26 mouse cellular contexts compared by ENCODE assay signal in the genomic region with DNA sequence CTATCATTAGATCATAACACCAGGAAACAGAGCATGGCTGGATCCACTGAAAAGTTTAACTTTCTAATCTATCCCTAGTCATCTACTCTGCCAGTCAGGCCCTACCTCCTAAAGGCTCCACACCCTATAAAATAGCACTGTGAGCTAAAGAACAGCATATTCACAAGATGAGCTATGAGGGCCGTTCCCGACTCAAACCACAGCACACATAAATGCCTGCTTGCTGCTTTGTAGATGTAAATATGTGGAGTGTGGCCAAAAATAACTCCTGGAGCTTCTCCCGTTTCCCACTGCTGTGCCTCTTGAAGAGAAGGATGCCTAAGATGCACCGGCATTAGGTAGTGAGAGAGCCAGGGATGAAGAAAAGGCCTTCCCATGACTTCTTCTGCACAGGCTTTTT.
DNase-seq lines count a peak whose midpoint lies in the region; ATAC-seq and TF ChIP-seq lines count a peak whose summit lies in the region.
"Had no signal": no experiment of that assay in that cellular context is flagged by ENCODE, and none has a peak within 500 bp of the region (broad histone marks: within the 10 kb centered on the region; RNA-seq: fewer than 3 reads in every experiment).

No protein-coding gene starts in this region.

- no peak for TF ChIP-seq POLR2A in limb, embryonic 14.5 days (IDR thresholded peaks at IDR 0.05; ENCODE audit: borderline replicate concordance, extremely low read depth, insufficient read depth, insufficient read length)
- no peak for TF ChIP-seq POLR2A in embryonic fibroblast, embryonic 13.5 days (IDR thresholded peaks at IDR 0.05; ENCODE audit: low read depth, low read length)

- no peaks in the 10 kb centered on the region for H3K27me3 ChIP-seq in embryonic facial prominence, embryonic 14.5 days (replicated peaks; ENCODE audit: control insufficient read depth, insufficient read depth, low read length)
- no peaks in the 10 kb centered on the region for H3K27me3 ChIP-seq in embryonic facial prominence, embryonic 10.5 days (replicated peaks; ENCODE audit: low read depth, poor library complexity, severe bottlenecking)
- no peaks in the 10 kb centered on the region for H3K27me3 ChIP-seq in limb, embryonic 14.5 days (ENCODE audit: control insufficient read depth, insufficient read depth, low read length)
- H3K27me3 ChIP-seq in limb, embryonic 10.5 days (ENCODE audit: low read depth, poor library complexity, severe bottlenecking): 0 out of 2 replicates have a peak, but pooled peaks cover 4% of the 10 kb centered on the region
- H3K27me3 ChIP-seq: CH12.LX; forebrain, embryonic 13.5 days; heart, embryonic 13.5 days; hindbrain, embryonic 12.5 days; hindbrain, embryonic 15.5 days had no signal

- no peaks in the 10 kb centered on the region for H3K9me3 ChIP-seq in embryonic facial prominence, embryonic 14.5 days (ENCODE audit: control insufficient read depth, low read length)
- no peaks in the 10 kb centered on the region for H3K9me3 ChIP-seq in embryonic facial prominence, embryonic 10.5 days
- H3K9me3 ChIP-seq in limb, embryonic 14.5 days (ENCODE audit: control insufficient read depth, low read length): no peaks in the 10 kb centered on the region
- no peaks in the 10 kb centered on the region for H3K9me3 ChIP-seq in limb, embryonic 10.5 days (replicated peaks)
- H3K9me3 ChIP-seq: forebrain, embryonic 10.5 days; forebrain, embryonic 13.5 days; G1E; heart, embryonic 13.5 days; hindbrain, embryonic 12.5 days; hindbrain, embryonic 15.5 days had no signal

- H3K4me2 ChIP-seq in embryonic facial prominence, embryonic 14.5 days (ENCODE audit: low read depth, low read length): no peak overlapping the region
- H3K4me2 ChIP-seq in limb, embryonic 14.5 days (replicated peaks; ENCODE audit: low read depth, low read length, severe bottlenecking): no peak overlapping the region
- H3K4me2 ChIP-seq: forebrain, embryonic 13.5 days; heart, embryonic 13.5 days; hindbrain, embryonic 12.5 days; hindbrain, embryonic 15.5 days had no signal

- ATAC-seq in embryonic facial prominence, embryonic 14.5 days (ENCODE audit: low read depth): 0 out of 2 replicates have a peak, but pooled peaks have one; percentile 12
- no peak for ATAC-seq in limb, embryonic 14.5 days (ENCODE audit: low FRiP score, low read depth)
- ATAC-seq: forebrain, embryonic 13.5 days; forebrain, embryonic 16.5 days had no signal

- H3K27ac ChIP-seq in embryonic facial prominence, embryonic 14.5 days (replicated peaks; ENCODE audit: low read depth, low read length): no peak overlapping the region
- H3K27ac ChIP-seq in embryonic facial prominence, embryonic 10.5 days (replicated peaks): no peak overlapping the region
- H3K27ac ChIP-seq in limb, embryonic 14.5 days (replicated peaks; ENCODE audit: low read depth, low read length): no peak overlapping the region
- no peak overlapping the region for H3K27ac ChIP-seq in limb, embryonic 10.5 days
- H3K27ac ChIP-seq in embryonic fibroblast, embryonic 13.5 days (ENCODE audit: insufficient read depth, low read length): 0 out of 2 replicates have a peak overlapping the region, but pooled peaks have one; percentile 13
- H3K27ac ChIP-seq: forebrain, embryonic 10.5 days; forebrain, embryonic 13.5 days; heart, embryonic 13.5 days; hindbrain, embryonic 12.5 days; hindbrain, embryonic 15.5 days had no signal

- H3K4me1 ChIP-seq in embryonic facial prominence, embryonic 14.5 days (ENCODE audit: control insufficient read depth, insufficient read depth, low read length): peaks cover 7% of the 10 kb centered on the region
- peaks cover 30% of the 10 kb centered on the region for H3K4me1 ChIP-seq in embryonic facial prominence, embryonic 10.5 days
- H3K4me1 ChIP-seq in limb, embryonic 14.5 days (ENCODE audit: control insufficient read depth, insufficient read depth, low read length): no peaks in the 10 kb centered on the region
- peaks cover 21% of the 10 kb centered on the region for H3K4me1 ChIP-seq in limb, embryonic 10.5 days
- H3K4me1 ChIP-seq in embryonic fibroblast, embryonic 13.5 days (ENCODE audit: control insufficient read depth, insufficient read depth, low read length): peaks cover 8% of the 10 kb centered on the region
- H3K4me1 ChIP-seq: forebrain, embryonic 13.5 days; hindbrain, embryonic 15.5 days had no signal

- DNase-seq in embryonic facial prominence, embryonic 14.5 days (ENCODE audit: low spot score): peak; percentile 70
- no peak for DNase-seq in embryonic facial prominence, embryonic 10.5 days (ENCODE audit: low spot score)
- peak; percentile 23 for DNase-seq in limb, embryonic 14.5 days (ENCODE audit: low spot score)
- DNase-seq in limb, embryonic 10.5 days (ENCODE audit: low spot score): no peak
- DNase-seq in urinary bladder, adult 18-20 months (ENCODE audit: low spot score in 2 of 2): no peak
- DNase-seq: adrenal gland, adult 2 months; adrenal gland, postnatal 14 days; B cell, adult 2 months; cerebellum, adult 11-12 months; cerebellum, adult 8-10 months; cerebellum, postnatal 10 days; cerebellum, postnatal 36 days; embryo, embryonic 11 days; gastrocnemius, postnatal 25 days; heart, adult 18-20 months; heart, postnatal 14 days; kidney, adult 11 months had no signal

- H3K36me3 ChIP-seq in embryonic facial prominence, embryonic 14.5 days (ENCODE audit: control insufficient read depth, insufficient read depth, low read length): no peaks in the 10 kb centered on the region
- no peaks in the 10 kb centered on the region for H3K36me3 ChIP-seq in embryonic facial prominence, embryonic 10.5 days (replicated peaks)
- H3K36me3 ChIP-seq in limb, embryonic 14.5 days (ENCODE audit: control insufficient read depth, insufficient read depth, low read length): no peaks in the 10 kb centered on the region
- H3K36me3 ChIP-seq in limb, embryonic 10.5 days: no peaks in the 10 kb centered on the region
- H3K36me3 ChIP-seq: forebrain, embryonic 10.5 days; G1E; heart, embryonic 13.5 days; hindbrain, embryonic 12.5 days; hindbrain, embryonic 15.5 days had no signal

- WGBS in embryonic facial prominence, embryonic 14.5 days: 44% methylated on average over 4 of the region's 4 CpGs
- 87% methylated on average over 4 of the region's 4 CpGs for WGBS in embryonic facial prominence, embryonic 10.5 days
- 42% methylated on average over 4 of the region's 4 CpGs for WGBS in limb, embryonic 14.5 days
- WGBS in limb, embryonic 10.5 days: 91% methylated on average over 4 of the region's 4 CpGs

- no peak overlapping the region for H3K9ac ChIP-seq in embryonic facial prominence, embryonic 14.5 days (ENCODE audit: low read depth, low read length)
- no peak overlapping the region for H3K9ac ChIP-seq in limb, embryonic 14.5 days (ENCODE audit: low read depth, low read length, severe bottlenecking)
- H3K9ac ChIP-seq: forebrain, embryonic 13.5 days; heart, embryonic 13.5 days; hindbrain, embryonic 12.5 days; hindbrain, embryonic 15.5 days had no signal

- no peak for TF ChIP-seq CTCF in embryonic fibroblast, embryonic 13.5 days (IDR thresholded peaks at IDR 0.05; ENCODE audit: borderline replicate concordance, insufficient read depth, low read length)

- H3K4me3 ChIP-seq in embryonic facial prominence, embryonic 14.5 days (ENCODE audit: low read depth, low read length): no peak overlapping the region
- no peak overlapping the region for H3K4me3 ChIP-seq in embryonic facial prominence, embryonic 10.5 days
- no peak overlapping the region for H3K4me3 ChIP-seq in limb, embryonic 14.5 days (replicated peaks; ENCODE audit: low read length)
- H3K4me3 ChIP-seq in limb, embryonic 10.5 days: no peak overlapping the region
- H3K4me3 ChIP-seq in embryonic fibroblast, embryonic 13.5 days (ENCODE audit: insufficient read depth, low read length): no peak overlapping the region
- H3K4me3 ChIP-seq: forebrain, embryonic 10.5 days; forebrain, embryonic 13.5 days; heart, embryonic 13.5 days; hindbrain, embryonic 12.5 days; hindbrain, embryonic 15.5 days had no signal

Comparison
In these comparisons a context has a peak if more than half of its experiments do, and no peak if none do; other contexts are left out.
1. DNase-seq: peak in embryonic facial prominence, embryonic 14.5 days (single experiment) and limb, embryonic 14.5 days (single experiment); none in embryonic facial prominence, embryonic 10.5 days (single experiment), limb, embryonic 10.5 days (single experiment) and urinary bladder, adult 18-20 months (0 of 2).